Mouse (Mus musculus) ovary, postnatal 14 days (tissue): ENCODE data around the gene Plch2.

Experiments used
- DNase-seq: peaks from one replicate; pipeline ENCODE4 v3.0.0; 2022; ENCODE audit warnings: low spot score

Gene Plch2

GRCm38 (mm10) chr4:155020813-155021212 is 35.8 kb downstream of the Plch2 start:
- no peak for DNase-seq

GRCm38 (mm10) chr4:155020141-155020540 is 36.4 kb downstream of the Plch2 start:
- DNase-seq: no peak

- no peak for DNase-seq
Measured at GRCm38 (mm10) chr4:155019336-155019847, 37.2 kb downstream of the Plch2 start.

- DNase-seq: peak; percentile 26
Measured at GRCm38 (mm10) chr4:155018601-155019335, 37.8 kb downstream of the Plch2 start.

GRCm38 (mm10) chr4:155018066-155018465 is 38.5 kb downstream of the Plch2 start:
- DNase-seq: no peak

- no peak for DNase-seq
Measured at GRCm38 (mm10) chr4:155017253-155017878, 39.2 kb downstream of the Plch2 start.

GRCm38 (mm10) chr4:155016807-155017206 is 39.8 kb downstream of the Plch2 start:
- DNase-seq: no peak

- no peak for DNase-seq
Measured at GRCm38 (mm10) chr4:155015550-155015949, 41.0 kb downstream of the Plch2 start.

GRCm38 (mm10) chr4:155014791-155015190 is 41.8 kb downstream of the Plch2 start:
- no peak for DNase-seq

GRCm38 (mm10) chr4:155014244-155014643 is 42.3 kb downstream of the Plch2 start:
- no peak for DNase-seq

- DNase-seq: peak; percentile 52
Measured at GRCm38 (mm10) chr4:155012788-155013187, 43.8 kb downstream of the Plch2 start.

GRCm38 (mm10) chr4:155012115-155012514 is 44.5 kb downstream of the Plch2 start:
- DNase-seq: no peak

GRCm38 (mm10) chr4:155011312-155012025 is 45.1 kb downstream of the Plch2 start:
- DNase-seq: no peak

GRCm38 (mm10) chr4:155010870-155011269 is 45.7 kb downstream of the Plch2 start:
- DNase-seq: peak; percentile 8

GRCm38 (mm10) chr4:155009216-155009615 is 47.4 kb downstream of the Plch2 start:
- DNase-seq: no peak

- no peak for DNase-seq
Measured at GRCm38 (mm10) chr4:155008075-155008474, 48.5 kb downstream of the Plch2 start.

- no peak for DNase-seq
Measured at GRCm38 (mm10) chr4:155007641-155008040, 48.9 kb downstream of the Plch2 start.

- no peak for DNase-seq
Measured at GRCm38 (mm10) chr4:155006296-155006695, 50.3 kb downstream of the Plch2 start.

- DNase-seq: no peak
Measured at GRCm38 (mm10) chr4:155005278-155005677, 51.3 kb downstream of the Plch2 start.

- no peak for DNase-seq
Measured at GRCm38 (mm10) chr4:154999379-154999778, 57.2 kb downstream of the Plch2 start.

GRCm38 (mm10) chr4:154996572-154997154 is 59.9 kb downstream of the Plch2 start:
- no peak for DNase-seq

GRCm38 (mm10) chr4:154994876-154995275 is 61.7 kb downstream of the Plch2 start:
- DNase-seq: no peak
